Mouse (Mus musculus) midbrain, embryonic 13.5 days (tissue): ENCODE measurements at regions not wholly inside any gene's neighbourhood (a gene's known extent, or its start where the extent isn't known, plus 50 kb on each side); places are given as distances from the start of the nearest gene placed in this dataset.

ENCODE experiments used
- ATAC-seq: fragments of 200-750 bp; cut with Nextera tagmentation; 2 replicates; pipeline ENCODE4 v1.8.0; 2017; ENCODE audit warnings: mild to moderate bottlenecking, moderate TSS enrichment, moderate library complexity
- H3K27ac ChIP-seq: fragments of 300-500 bp; sonication (generic); 2 replicates; pipeline ENCODE4 v1.5.1; 2015; ENCODE audit warnings: inconsistent platforms, mild to moderate bottlenecking, moderate library complexity
- H3K27me3 ChIP-seq: fragments of 300-500 bp; sonication (generic); 2 replicates; pipeline ENCODE4 v1.6.1; 2015; ENCODE audit warnings: mild to moderate bottlenecking, inconsistent platforms
- H3K36me3 ChIP-seq: fragments of 300-500 bp; sonication (generic); 2 replicates; pipeline ENCODE4 v1.6.1; 2015; ENCODE audit warnings: mild to moderate bottlenecking, inconsistent platforms
- H3K4me1 ChIP-seq: fragments of 300-500 bp; sonication (generic); replicated peaks from 2 replicates; pipeline ENCODE4 v1.6.1; 2015; ENCODE audit warnings: inconsistent platforms
- H3K4me2 ChIP-seq: fragments of 300-500 bp; sonication (generic); replicated peaks from 2 replicates; pipeline ENCODE4 v1.6.1; 2015; ENCODE audit warnings: moderate library complexity, mild to moderate bottlenecking, inconsistent platforms
- H3K4me3 ChIP-seq: fragments of 300-500 bp; sonication (generic); replicated peaks from 2 replicates; pipeline ENCODE4 v1.5.1; 2015; ENCODE audit warnings: mild to moderate bottlenecking, inconsistent platforms
- H3K9ac ChIP-seq: fragments of 300-500 bp; sonication (generic); replicated peaks from 2 replicates; pipeline ENCODE4 v1.6.1; 2015; ENCODE audit warnings: mild to moderate bottlenecking, inconsistent platforms
- H3K9me3 ChIP-seq: fragments of 300-500 bp; sonication (generic); 2 replicates; pipeline ENCODE4 v1.6.1; 2016; ENCODE audit warnings: mild to moderate bottlenecking, inconsistent platforms
- WGBS: fragments of 180-500 bp; shearing (Covaris S2); methylation state at CpG from one replicate; pipeline ENCODE4 v1.1.7; 2015; 5-methylcytosine and 5-hydroxymethylcytosine counted together

DNA sequence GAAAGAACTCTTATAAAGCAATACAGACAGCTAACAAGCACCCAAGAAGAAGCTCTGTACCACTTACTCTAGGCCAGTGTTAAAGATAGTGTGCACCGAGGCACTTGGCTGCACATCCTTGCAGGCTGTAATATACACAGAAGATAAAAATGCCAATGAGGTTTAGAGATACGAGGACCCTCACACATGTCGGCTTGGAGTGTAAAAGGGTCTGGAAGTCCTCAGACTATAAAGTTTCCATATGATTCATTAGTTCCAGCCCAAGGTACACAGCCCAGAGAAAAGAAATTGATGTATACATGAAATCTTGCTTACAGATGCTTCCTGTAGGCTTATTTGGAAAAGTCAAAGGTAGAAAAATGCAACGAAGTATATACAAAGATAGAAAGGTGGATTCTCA lies 800.3 kb upstream of the Lrrc6 start:
- H3K4me1 ChIP-seq: no peaks in the 10 kb centered on the region
- H3K27me3 ChIP-seq: no peaks in the 10 kb centered on the region
- H3K4me3 ChIP-seq: no peak overlapping the region
- 89% methylated on average over 4 of the region's 4 CpGs for WGBS
- H3K27ac ChIP-seq: no peak overlapping the region
- no peak overlapping the region for H3K9ac ChIP-seq
- no peak overlapping the region for H3K4me2 ChIP-seq
- no peak for ATAC-seq
- H3K9me3 ChIP-seq: no peaks in the 10 kb centered on the region
- H3K36me3 ChIP-seq: no peaks in the 10 kb centered on the region

DNA sequence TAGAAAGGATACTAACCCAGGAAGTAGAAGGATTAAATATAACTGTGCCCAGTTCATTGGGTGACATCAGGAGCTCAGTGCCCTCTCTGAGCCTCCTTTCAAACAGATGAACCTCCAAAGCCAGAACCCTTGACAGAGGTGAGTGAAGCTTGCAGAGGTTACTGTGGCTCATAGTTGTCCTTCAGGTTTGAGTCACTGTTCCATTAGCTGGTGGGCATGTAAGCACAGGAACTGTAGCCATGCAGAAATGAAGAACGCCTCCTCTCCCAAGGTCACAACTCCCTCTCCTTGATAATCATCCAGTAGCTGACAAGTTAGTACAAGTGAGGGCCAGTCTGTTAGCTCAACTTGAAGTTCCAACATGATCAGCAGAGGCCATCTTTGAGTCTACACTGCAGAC lies 794.1 kb upstream of the Lrrc6 start:
- H3K27me3 ChIP-seq: no peaks in the 10 kb centered on the region
- WGBS: 95% methylated on average over 1 of the region's 1 CpGs
- ATAC-seq: no peak
- H3K4me1 ChIP-seq: no peaks in the 10 kb centered on the region
- no peak overlapping the region for H3K4me3 ChIP-seq
- no peak overlapping the region for H3K4me2 ChIP-seq
- H3K9ac ChIP-seq: no peak overlapping the region
- no peaks in the 10 kb centered on the region for H3K36me3 ChIP-seq
- H3K9me3 ChIP-seq: no peaks in the 10 kb centered on the region
- H3K27ac ChIP-seq: no peak overlapping the region

- H3K9ac ChIP-seq: no peak overlapping the region
- H3K27ac ChIP-seq: no peak overlapping the region
- no peaks in the 10 kb centered on the region for H3K4me1 ChIP-seq
- H3K4me3 ChIP-seq: no peak overlapping the region
- H3K9me3 ChIP-seq: no peaks in the 10 kb centered on the region
- WGBS: 79% methylated on average over 4 of the region's 4 CpGs
- no peak for ATAC-seq
- H3K4me2 ChIP-seq: no peak overlapping the region
- H3K27me3 ChIP-seq: no peaks in the 10 kb centered on the region
- no peaks in the 10 kb centered on the region for H3K36me3 ChIP-seq
Measured at GRCm38 (mm10) chr15:67289749-67290148, 789.0 kb upstream of the Lrrc6 start.

GRCm38 (mm10) chr15:67284941-67285340 lies 784.2 kb upstream of the Lrrc6 start:
- no peak for ATAC-seq
- 47% methylated on average over 4 of the region's 4 CpGs for WGBS
- no peaks in the 10 kb centered on the region for H3K9me3 ChIP-seq
- H3K4me1 ChIP-seq: no peaks in the 10 kb centered on the region
- H3K27ac ChIP-seq: no peak overlapping the region
- no peak overlapping the region for H3K4me2 ChIP-seq
- H3K9ac ChIP-seq: no peak overlapping the region
- no peaks in the 10 kb centered on the region for H3K36me3 ChIP-seq
- no peaks in the 10 kb centered on the region for H3K27me3 ChIP-seq
- H3K4me3 ChIP-seq: no peak overlapping the region

- H3K27me3 ChIP-seq: no peaks in the 10 kb centered on the region
- no peak overlapping the region for H3K4me2 ChIP-seq
- no peak overlapping the region for H3K9ac ChIP-seq
- no peak for ATAC-seq
- H3K4me3 ChIP-seq: no peak overlapping the region
- H3K27ac ChIP-seq: no peak overlapping the region
- no peaks in the 10 kb centered on the region for H3K9me3 ChIP-seq
- WGBS: 92% methylated on average over 3 of the region's 3 CpGs
- no peaks in the 10 kb centered on the region for H3K36me3 ChIP-seq
- no peaks in the 10 kb centered on the region for H3K4me1 ChIP-seq
Measured at GRCm38 (mm10) chr15:67283275-67283972, 782.7 kb upstream of the Lrrc6 start.

GRCm38 (mm10) chr15:67278869-67279268 lies 778.2 kb upstream of the Lrrc6 start:
- H3K4me1 ChIP-seq: no peaks in the 10 kb centered on the region
- H3K27ac ChIP-seq: no peak overlapping the region
- no peak overlapping the region for H3K4me2 ChIP-seq
- no peaks in the 10 kb centered on the region for H3K36me3 ChIP-seq
- ATAC-seq: no peak
- WGBS: 80% methylated on average over 1 of the region's 1 CpGs
- no peaks in the 10 kb centered on the region for H3K27me3 ChIP-seq
- no peaks in the 10 kb centered on the region for H3K9me3 ChIP-seq
- H3K9ac ChIP-seq: no peak overlapping the region
- no peak overlapping the region for H3K4me3 ChIP-seq

DNA sequence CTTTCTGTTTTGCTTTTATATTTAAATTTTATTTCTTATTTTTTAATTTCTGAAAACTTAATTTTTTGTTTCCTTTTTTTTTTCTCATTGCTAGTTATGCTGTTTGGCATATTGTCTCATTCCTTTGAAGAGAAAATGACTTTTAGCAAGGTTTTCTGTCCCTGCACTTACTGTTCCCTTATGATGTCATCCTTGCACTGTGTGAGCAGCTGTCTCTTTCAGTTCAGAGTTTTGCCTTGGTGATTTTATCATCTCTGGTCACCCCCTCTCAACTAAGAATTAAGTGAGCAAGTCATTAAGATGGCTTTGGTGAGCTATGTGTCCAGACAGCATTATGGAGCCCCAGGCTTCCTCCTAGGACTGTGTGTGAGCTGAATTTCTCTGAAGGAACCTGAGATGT lies 774.3 kb upstream of the Lrrc6 start:
- no peaks in the 10 kb centered on the region for H3K27me3 ChIP-seq
- H3K4me1 ChIP-seq: no peaks in the 10 kb centered on the region
- no peak overlapping the region for H3K27ac ChIP-seq
- H3K4me2 ChIP-seq: no peak overlapping the region
- H3K4me3 ChIP-seq: no peak overlapping the region
- ATAC-seq: no peak
- H3K9ac ChIP-seq: no peak overlapping the region
- H3K36me3 ChIP-seq: no peaks in the 10 kb centered on the region
- no peaks in the 10 kb centered on the region for H3K9me3 ChIP-seq

DNA sequence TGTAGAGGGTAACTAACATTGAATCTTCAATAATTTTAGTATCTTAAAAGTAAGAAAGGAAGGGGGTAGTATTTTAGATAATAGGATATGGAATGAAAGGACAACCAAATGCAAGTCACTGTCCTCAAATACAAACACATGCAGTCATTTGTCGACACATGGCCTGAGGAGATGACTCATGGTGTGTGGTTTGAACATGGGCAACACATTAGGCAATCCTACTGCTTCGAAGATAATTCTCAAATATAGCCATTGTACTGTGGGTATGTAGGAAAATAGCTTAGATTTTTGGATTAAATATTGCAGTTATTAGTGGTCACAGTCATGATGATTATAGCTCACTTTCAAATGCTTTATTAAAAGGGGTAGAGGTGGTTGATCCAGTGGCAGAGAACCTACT lies 771.7 kb upstream of the Lrrc6 start:
- no peak overlapping the region for H3K4me2 ChIP-seq
- H3K9me3 ChIP-seq: no peaks in the 10 kb centered on the region
- H3K9ac ChIP-seq: no peak overlapping the region
- no peak for ATAC-seq
- no peaks in the 10 kb centered on the region for H3K36me3 ChIP-seq
- 93% methylated on average over 2 of the region's 2 CpGs for WGBS
- H3K27me3 ChIP-seq: no peaks in the 10 kb centered on the region
- no peaks in the 10 kb centered on the region for H3K4me1 ChIP-seq
- H3K4me3 ChIP-seq: no peak overlapping the region
- no peak overlapping the region for H3K27ac ChIP-seq

DNA sequence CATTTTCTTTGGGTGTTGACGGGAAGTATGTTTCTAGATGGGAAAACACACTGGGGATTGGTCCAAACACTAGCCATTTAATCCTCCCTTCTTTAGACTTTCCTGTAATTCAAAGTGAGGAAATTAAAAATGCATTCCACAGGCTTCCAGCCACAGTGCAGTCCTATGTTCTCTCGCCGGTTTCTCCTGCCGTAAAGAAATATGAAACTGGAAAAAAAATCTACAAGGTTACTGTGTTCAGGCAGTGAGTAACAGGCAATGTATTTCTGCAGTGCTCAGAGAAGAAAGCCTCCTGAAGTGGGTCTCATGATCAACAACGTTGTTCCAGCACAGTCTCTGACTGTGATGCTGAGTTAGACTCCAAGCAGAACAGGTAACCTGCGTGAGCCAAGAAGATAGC lies 763.0 kb upstream of the Lrrc6 start:
- Histone ChIP-seq H3K4me2 (no peak overlapping the region), H3K27me3 (no peaks in the 10 kb centered on the region), H3K4me1 (no peaks in the 10 kb centered on the region), H3K36me3 (no peaks in the 10 kb centered on the region), H3K9ac (no peak overlapping the region), H3K4me3 (no peak overlapping the region), H3K9me3 (no peaks in the 10 kb centered on the region), H3K27ac (no peak overlapping the region)
- WGBS: 80% methylated on average over 6 of the region's 6 CpGs
- no peak for ATAC-seq

- H3K9me3 ChIP-seq: no peaks in the 10 kb centered on the region
- no peaks in the 10 kb centered on the region for H3K27me3 ChIP-seq
- no peak overlapping the region for H3K4me2 ChIP-seq
- no peak overlapping the region for H3K27ac ChIP-seq
- ATAC-seq: no peak
- no peaks in the 10 kb centered on the region for H3K4me1 ChIP-seq
- no peak overlapping the region for H3K4me3 ChIP-seq
- no peaks in the 10 kb centered on the region for H3K36me3 ChIP-seq
- WGBS: 77% methylated on average over 2 of the region's 2 CpGs
- no peak overlapping the region for H3K9ac ChIP-seq
Measured at GRCm38 (mm10) chr15:67263313-67263712, 762.6 kb upstream of the Lrrc6 start.

DNA sequence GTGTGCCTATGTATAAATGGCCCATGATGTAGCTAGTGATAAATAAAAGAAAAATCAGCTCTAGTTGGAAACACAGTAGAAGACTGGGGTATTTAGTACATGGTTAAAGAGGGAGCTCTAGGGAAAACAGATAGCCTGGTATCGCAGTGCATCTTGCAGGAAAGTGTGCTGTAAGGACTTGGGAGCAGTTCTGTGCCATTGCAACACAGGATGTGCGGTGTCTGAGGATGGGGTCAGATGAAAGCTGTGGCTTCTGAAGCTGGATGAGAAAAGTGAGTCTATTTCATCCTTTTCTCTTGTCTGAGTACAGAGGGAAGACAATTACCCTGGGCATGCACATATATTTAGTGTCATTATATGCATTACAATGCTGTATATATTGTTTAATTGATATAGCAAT lies 761.6 kb upstream of the Lrrc6 start:
- Histone ChIP-seq H3K4me3 (no peak overlapping the region), H3K27ac (no peak overlapping the region), H3K9ac (no peak overlapping the region), H3K36me3 (no peaks in the 10 kb centered on the region), H3K4me2 (no peak overlapping the region), H3K9me3 (no peaks in the 10 kb centered on the region), H3K4me1 (no peaks in the 10 kb centered on the region), H3K27me3 (no peaks in the 10 kb centered on the region)
- no peak for ATAC-seq
- WGBS: 97% methylated on average over 2 of the region's 2 CpGs

GRCm38 (mm10) chr15:67260666-67261065 lies 760.0 kb upstream of the Lrrc6 start:
- Histone ChIP-seq H3K4me1 (no peaks in the 10 kb centered on the region), H3K36me3 (no peaks in the 10 kb centered on the region), H3K27me3 (no peaks in the 10 kb centered on the region), H3K9me3 (no peaks in the 10 kb centered on the region), H3K27ac (no peak overlapping the region), H3K4me3 (no peak overlapping the region), H3K4me2 (no peak overlapping the region), H3K9ac (no peak overlapping the region)
- ATAC-seq: no peak
- 83% methylated on average over 3 of the region's 3 CpGs for WGBS

GRCm38 (mm10) chr15:67249147-67249546 lies 748.4 kb upstream of the Lrrc6 start:
- no peak for ATAC-seq

More at GRCm38 (mm10) chr15:67249147-67249546, 748.4 kb upstream of the Lrrc6 start:
- H3K36me3 ChIP-seq: no peaks in the 10 kb centered on the region
- no peak overlapping the region for H3K9ac ChIP-seq
- H3K27me3 ChIP-seq: 0 out of 2 replicates have a peak, but pooled peaks cover 3% of the 10 kb centered on the region
- no peak overlapping the region for H3K4me3 ChIP-seq
- peaks cover 25% of the 10 kb centered on the region for H3K4me1 ChIP-seq
- H3K27ac ChIP-seq: peak overlapping the region; percentile 30; the same call in 1 of the 2 replicates
- WGBS: 33% methylated on average over 4 of the region's 4 CpGs
- no peak overlapping the region for H3K4me2 ChIP-seq
- no peaks in the 10 kb centered on the region for H3K9me3 ChIP-seq
